Mouse (Mus musculus): ENCODE data around the gene Eef2kmt. TPM values are rescaled to one million over a fixed set of nuclear protein-coding genes. Genes with fewer than 3 reads are reported as not detected.
A peak's percentile ranks its signal among the peaks of the same experiment; 100 is the strongest.

Eef2kmt gene
- polyA plus RNA-seq (2016; fragmentation: Nextera tagmentation; extraction: Ambion mirVana): 23.3 and 24.8 TPM in 2 replicates

GRCm38 (mm10) chr16:5255779-5256496 is at the start of gene Eef2kmt:
Gene Eef2kmt, minus strand, starts transcription at chr16:5255983.
- 2% methylated on average over 57 of the region's 57 CpGs for WGBS
- Histone ChIP-seq H3K9me3 (no peaks in the 10 kb centered on the region), H3K27me3 (ENCODE audit: insufficient read depth, poor library complexity, severe bottlenecking) (no peaks in the 10 kb centered on the region), H3K36me3 (peaks cover 13% of the 10 kb centered on the region; the same call in 1 of the 2 replicates), H3K4me3 (peak within 1 kb of the TSS; percentile 76), H3K4me1 (peaks cover 18% of the 10 kb centered on the region), H3K27ac (peak within 1 kb of the TSS; percentile 92)
- peak; percentile 99 for DNase-seq (ENCODE audit: low spot score)

GRCm38 (mm10) chr16:5295238-5295637 is 39.5 kb upstream of the Eef2kmt start:
- DNase-seq (ENCODE audit: low spot score): peak; percentile 63
- H3K9me3 ChIP-seq: no peaks in the 10 kb centered on the region
- 73% methylated on average over 5 of the region's 5 CpGs for WGBS

GRCm38 (mm10) chr16:5285376-5285775 is 29.6 kb upstream of the Eef2kmt start:
- peaks cover 4% of the 10 kb centered on the region for H3K4me1 ChIP-seq
- H3K4me3 ChIP-seq: no peak overlapping the region
- no peaks in the 10 kb centered on the region for H3K9me3 ChIP-seq
- no peaks in the 10 kb centered on the region for H3K36me3 ChIP-seq
- no peak overlapping the region for H3K27ac ChIP-seq
- H3K27me3 ChIP-seq (ENCODE audit: insufficient read depth, poor library complexity, severe bottlenecking): no peaks in the 10 kb centered on the region
- peak; percentile 70 for DNase-seq (ENCODE audit: low spot score)
- 63% methylated on average over 3 of the region's 3 CpGs for WGBS

More at GRCm38 (mm10) chr16:5295238-5295637, 39.5 kb upstream of the Eef2kmt start:
- no peaks in the 10 kb centered on the region for H3K4me1 ChIP-seq
- H3K36me3 ChIP-seq: no peaks in the 10 kb centered on the region
- H3K27ac ChIP-seq: no peak overlapping the region
- no peaks in the 10 kb centered on the region for H3K27me3 ChIP-seq (ENCODE audit: insufficient read depth, poor library complexity, severe bottlenecking)
- H3K4me3 ChIP-seq: no peak overlapping the region

GRCm38 (mm10) chr16:5282686-5283085 is 26.9 kb upstream of the Eef2kmt start:
- Histone ChIP-seq H3K27me3 (ENCODE audit: insufficient read depth, poor library complexity, severe bottlenecking) (no peaks in the 10 kb centered on the region), H3K9me3 (no peaks in the 10 kb centered on the region), H3K27ac (no peak overlapping the region), H3K36me3 (no peaks in the 10 kb centered on the region), H3K4me3 (no peak overlapping the region), H3K4me1 (peaks cover 4% of the 10 kb centered on the region)
- peak; percentile 68 for DNase-seq (ENCODE audit: low spot score)
- 83% methylated on average over 9 of the region's 9 CpGs for WGBS

GRCm38 (mm10) chr16:5279571-5280222 is 23.9 kb upstream of the Eef2kmt start:
- 82% methylated on average over 5 of the region's 5 CpGs for WGBS
- peak; percentile 22 for DNase-seq (ENCODE audit: low spot score)
- no peaks in the 10 kb centered on the region; the same call in none of the 2 replicates for H3K4me1 ChIP-seq
- H3K4me3 ChIP-seq: no peak overlapping the region
- H3K27me3 ChIP-seq (ENCODE audit: insufficient read depth, poor library complexity, severe bottlenecking): no peaks in the 10 kb centered on the region
- H3K27ac ChIP-seq: no peak overlapping the region
- H3K36me3 ChIP-seq: no peaks in the 10 kb centered on the region
- H3K9me3 ChIP-seq: no peaks in the 10 kb centered on the region

GRCm38 (mm10) chr16:5272371-5272770 is 16.6 kb upstream of the Eef2kmt start:
- 75% methylated on average over 3 of the region's 3 CpGs for WGBS

GRCm38 (mm10) chr16:5271411-5272035 is 15.7 kb upstream of the Eef2kmt start:
- Histone ChIP-seq H3K27me3 (ENCODE audit: insufficient read depth, poor library complexity, severe bottlenecking) (no peaks in the 10 kb centered on the region), H3K9me3 (no peaks in the 10 kb centered on the region), H3K27ac (no peak overlapping the region), H3K4me1 (no peaks in the 10 kb centered on the region), H3K4me3 (no peak overlapping the region), H3K36me3 (no peaks in the 10 kb centered on the region)
- DNase-seq (ENCODE audit: low spot score): peak; percentile 70
- 65% methylated on average over 4 of the region's 4 CpGs for WGBS

More at GRCm38 (mm10) chr16:5272371-5272770, 16.6 kb upstream of the Eef2kmt start:
- no peaks in the 10 kb centered on the region for H3K4me1 ChIP-seq
- H3K27ac ChIP-seq: no peak overlapping the region
- no peak overlapping the region for H3K4me3 ChIP-seq
- H3K27me3 ChIP-seq (ENCODE audit: insufficient read depth, poor library complexity, severe bottlenecking): no peaks in the 10 kb centered on the region
- peak; percentile 64 for DNase-seq (ENCODE audit: low spot score)
- no peaks in the 10 kb centered on the region for H3K36me3 ChIP-seq
- no peaks in the 10 kb centered on the region for H3K9me3 ChIP-seq

GRCm38 (mm10) chr16:5263926-5264325 is 8.1 kb upstream of the Eef2kmt start:
- no peaks in the 10 kb centered on the region for H3K27me3 ChIP-seq (ENCODE audit: insufficient read depth, poor library complexity, severe bottlenecking)
- no peak overlapping the region for H3K27ac ChIP-seq
- H3K9me3 ChIP-seq: no peaks in the 10 kb centered on the region
- no peak overlapping the region for H3K4me3 ChIP-seq
- no peaks in the 10 kb centered on the region for H3K4me1 ChIP-seq
- no peaks in the 10 kb centered on the region for H3K36me3 ChIP-seq
- no peak for DNase-seq (ENCODE audit: low spot score)
- 73% methylated on average over 7 of the region's 7 CpGs for WGBS

GRCm38 (mm10) chr16:5263156-5263555 is 7.4 kb upstream of the Eef2kmt start:
- no peak for DNase-seq (ENCODE audit: low spot score)

GRCm38 (mm10) chr16:5255081-5255740 is 572 bp downstream of the Eef2kmt start:
- Histone ChIP-seq H3K4me1 (peaks cover 18% of the 10 kb centered on the region), H3K4me3 (peak overlapping the region; percentile 76), H3K36me3 (peaks cover 15% of the 10 kb centered on the region), H3K27me3 (ENCODE audit: insufficient read depth, poor library complexity, severe bottlenecking) (no peaks in the 10 kb centered on the region), H3K9me3 (no peaks in the 10 kb centered on the region), H3K27ac (peak overlapping the region; percentile 92)
- no peak for DNase-seq (ENCODE audit: low spot score)
- 2% methylated on average over 27 of the region's 27 CpGs for WGBS

More at GRCm38 (mm10) chr16:5263156-5263555, 7.4 kb upstream of the Eef2kmt start:
- H3K27ac ChIP-seq: no peak overlapping the region
- H3K9me3 ChIP-seq: no peaks in the 10 kb centered on the region
- 64% methylated on average over 8 of the region's 8 CpGs for whole genome bisulfite sequencing
- H3K36me3 ChIP-seq: no peaks in the 10 kb centered on the region
- H3K4me3 ChIP-seq: no peak overlapping the region
- H3K27me3 ChIP-seq (ENCODE audit: insufficient read depth, poor library complexity, severe bottlenecking): no peaks in the 10 kb centered on the region
- H3K4me1 ChIP-seq: no peaks in the 10 kb centered on the region

GRCm38 (mm10) chr16:5254346-5255025 is 1.3 kb downstream of the Eef2kmt start:
- no peaks in the 10 kb centered on the region for H3K27me3 ChIP-seq (ENCODE audit: insufficient read depth, poor library complexity, severe bottlenecking)
- H3K4me3 ChIP-seq: peak overlapping the region; percentile 76
- DNase-seq (ENCODE audit: low spot score): peak; percentile 95
- 5% methylated on average over 15 of the region's 15 CpGs for WGBS
- peaks cover 18% of the 10 kb centered on the region for H3K4me1 ChIP-seq
- peak overlapping the region; percentile 92 for H3K27ac ChIP-seq
- peaks cover 23% of the 10 kb centered on the region for H3K36me3 ChIP-seq
- no peaks in the 10 kb centered on the region for H3K9me3 ChIP-seq

GRCm38 (mm10) chr16:5252260-5252659 is 3.5 kb downstream of the Eef2kmt start:
- H3K27me3 ChIP-seq (ENCODE audit: insufficient read depth, poor library complexity, severe bottlenecking): no peaks in the 10 kb centered on the region
- no peak for DNase-seq (ENCODE audit: low spot score)
- H3K4me3 ChIP-seq: no peak overlapping the region
- H3K27ac ChIP-seq: no peak overlapping the region
- H3K36me3 ChIP-seq: peaks cover 45% of the 10 kb centered on the region
- no peaks in the 10 kb centered on the region for H3K9me3 ChIP-seq
- H3K4me1 ChIP-seq: peaks cover 18% of the 10 kb centered on the region
- WGBS: 89% methylated on average over 2 of the region's 2 CpGs
